Mouse (Mus musculus) neutrophil, adult 5-6 weeks (primary cell): ENCODE measurements around the gene Tbpl1. TPM values are rescaled to one million over a fixed set of nuclear protein-coding genes. Genes with fewer than 3 reads are reported as not detected.

ENCODE experiments used
- ATAC-seq: fragments of 151-379, 151-347 bp; 2 replicates; pipeline ENCODE4 v1.8.0; 2017; ENCODE audit warnings: mild to moderate bottlenecking, moderate TSS enrichment; ENCODE audit not compliant: insufficient number of reproducible peaks, poor library complexity, low FRiP score, severe bottlenecking; ENCODE audit errors: extremely low read depth
- total RNA-seq: library from RNA; stranded (forward); fragments of 200-1000 nt; gene quantifications from 2 replicates; pipeline ENCODE4 v1.2.3, GENCODE M21; 2017

The Tbpl1 gene
- total RNA-seq, 1 experiment from 2014 or later = 49.2 TPM

DNA sequence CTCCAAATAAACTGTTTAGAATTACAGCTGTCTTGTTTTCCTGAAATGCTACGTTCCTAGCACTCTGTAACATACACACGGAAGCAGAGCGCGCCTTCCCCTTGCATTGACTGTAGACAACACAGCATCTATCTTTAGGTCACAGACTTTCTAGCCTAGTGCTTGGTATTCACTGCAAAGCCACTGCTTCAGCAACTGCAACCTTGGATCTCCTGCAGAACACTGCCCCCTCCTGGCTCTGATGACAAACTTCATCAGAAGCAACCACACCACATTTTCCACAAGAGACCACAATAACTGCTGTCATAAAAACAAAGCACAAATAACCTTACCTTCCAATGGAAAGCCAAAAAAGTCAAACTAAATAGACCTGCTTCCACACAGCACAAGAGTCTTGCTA, 17.2 kb downstream of the Tbpl1 start:
- ATAC-seq = peak; percentile 82

DNA sequence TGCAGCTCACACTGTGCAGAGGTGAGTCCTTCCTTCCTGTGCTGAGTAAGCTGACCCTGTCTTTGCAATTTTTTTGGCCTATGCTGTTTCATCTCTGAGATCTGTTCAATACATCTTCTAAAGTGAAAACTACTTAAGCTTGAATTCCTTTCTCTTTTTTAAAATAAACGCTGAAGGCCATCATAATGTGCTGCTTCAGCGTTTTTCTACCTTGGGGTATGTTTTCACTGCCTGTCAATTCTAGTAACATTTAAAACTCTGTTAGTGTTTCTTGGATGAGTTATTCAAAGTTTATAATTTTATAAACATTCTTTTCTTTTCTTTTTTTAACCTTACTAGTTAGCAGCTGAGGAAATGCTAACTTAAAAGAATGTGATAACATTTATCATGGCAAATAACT, 18.8 kb downstream of the Tbpl1 start:
- ATAC-seq = no peak

DNA sequence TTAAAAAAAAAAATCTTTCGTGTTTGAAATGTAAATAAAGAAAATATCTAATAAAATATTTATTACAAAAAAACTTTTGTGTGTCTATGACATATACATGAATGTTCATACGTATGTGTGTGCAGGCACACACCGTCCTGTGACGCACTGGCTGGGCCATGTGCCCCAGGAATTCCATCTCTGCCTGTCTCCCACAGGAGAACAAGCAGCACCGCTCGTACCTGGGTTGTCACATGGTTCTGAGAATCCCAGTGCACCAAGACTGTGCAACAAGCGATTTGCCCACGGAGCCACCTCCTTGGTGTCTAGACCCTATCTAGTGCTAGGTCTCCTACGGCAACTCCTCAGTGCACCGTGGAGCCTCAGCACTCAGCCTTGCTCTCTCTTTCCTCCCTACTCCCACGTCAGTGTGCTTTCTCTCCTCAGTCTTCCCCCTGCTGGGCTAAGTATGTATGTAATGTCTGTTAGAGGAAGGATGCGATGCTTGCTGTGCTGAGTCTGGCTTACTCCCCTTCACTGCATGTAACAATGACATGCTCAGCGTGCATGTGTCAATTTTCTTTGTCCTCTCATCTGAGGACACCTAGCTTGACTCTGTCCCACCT, 21.5 kb downstream of the Tbpl1 start:
- ATAC-seq = no peak

DNA sequence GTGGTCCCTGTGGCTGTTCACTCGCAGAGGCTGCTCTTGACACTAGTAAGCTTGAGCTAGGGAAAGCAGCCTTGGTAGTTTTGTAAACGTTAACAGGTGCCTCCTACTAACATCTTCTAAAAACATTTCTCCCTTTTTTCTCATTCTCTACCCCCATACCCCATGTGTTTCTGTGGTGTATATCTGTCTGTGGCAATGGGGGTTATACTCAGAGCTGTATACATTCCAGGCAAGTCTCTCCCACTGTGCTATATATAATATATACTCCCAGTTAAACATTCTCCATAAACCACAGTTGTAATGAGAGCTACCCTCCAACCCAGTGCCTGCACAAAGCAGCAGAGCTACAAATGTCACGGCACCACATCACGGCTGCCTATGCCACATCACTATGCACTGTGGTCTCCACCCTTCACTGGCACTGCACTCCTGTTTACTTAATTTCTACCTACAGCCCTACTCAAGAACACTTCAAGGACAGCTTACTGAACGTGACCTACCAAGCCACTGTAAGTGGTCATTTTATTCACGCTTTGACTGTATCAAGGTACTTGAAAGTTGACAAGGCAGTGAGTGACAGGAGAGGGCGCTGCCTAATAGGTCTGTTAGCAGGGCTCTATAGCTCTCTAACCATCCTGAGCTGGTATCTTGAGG, 23.4 kb downstream of the Tbpl1 start:
- no peak for ATAC-seq

DNA sequence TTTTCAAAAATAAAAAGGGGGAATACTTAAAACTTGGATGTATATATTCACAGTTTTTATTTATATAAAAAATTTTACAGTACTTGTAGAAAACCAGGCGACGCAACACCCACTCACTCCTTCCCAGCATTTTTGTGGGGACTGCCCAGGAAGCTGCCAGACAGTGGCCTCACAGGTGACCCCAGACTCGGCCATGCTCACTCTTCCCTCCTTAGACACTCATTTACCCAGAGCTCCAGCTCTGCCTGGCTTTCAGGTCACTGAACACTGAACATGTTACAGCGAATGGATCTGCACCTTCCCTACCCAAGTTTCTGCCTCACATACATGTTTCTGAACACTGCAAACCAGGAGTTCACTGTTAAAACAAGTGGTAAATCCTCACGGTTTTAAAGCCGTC, 27.9 kb downstream of the Tbpl1 start:
- no peak for ATAC-seq

DNA sequence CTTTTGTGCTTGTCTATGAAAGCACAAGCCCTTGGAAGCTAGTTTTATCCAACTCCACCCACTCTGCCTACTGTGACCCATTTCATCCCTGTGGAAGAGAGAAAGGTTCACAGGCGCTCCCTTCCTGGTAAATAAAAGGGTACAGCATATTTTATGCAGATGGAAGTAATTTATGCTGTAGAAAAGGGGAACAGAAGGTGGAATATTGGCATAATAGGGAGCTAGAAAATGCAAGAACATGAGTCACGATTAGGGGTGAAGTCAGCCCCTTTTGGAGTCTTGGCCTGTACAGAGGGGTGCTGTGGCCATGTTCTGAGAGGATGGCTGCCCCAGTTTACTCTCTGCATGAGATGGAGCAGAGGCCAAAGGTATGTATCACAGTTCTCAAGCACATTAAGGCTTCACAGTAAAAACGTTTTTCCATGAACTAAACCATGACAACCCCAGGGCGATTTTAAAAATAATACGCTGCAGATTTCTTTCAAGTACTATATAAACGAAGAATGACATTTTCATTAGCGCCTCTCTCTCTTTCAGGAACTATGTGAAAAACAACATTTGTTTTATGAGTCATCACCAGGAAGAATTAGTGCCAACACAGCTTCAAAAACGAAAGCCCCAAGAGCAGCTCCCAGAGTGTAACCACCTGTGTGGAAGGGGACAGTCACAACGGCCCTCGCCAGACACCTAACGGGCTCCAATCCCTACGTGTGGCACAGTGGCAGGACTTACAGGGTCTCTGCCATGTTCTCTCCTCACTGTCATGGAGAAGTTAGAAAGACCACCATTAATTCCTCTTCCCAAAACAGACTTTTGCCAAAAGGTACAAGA, 30.0 kb downstream of the Tbpl1 start:
- no peak for ATAC-seq

DNA sequence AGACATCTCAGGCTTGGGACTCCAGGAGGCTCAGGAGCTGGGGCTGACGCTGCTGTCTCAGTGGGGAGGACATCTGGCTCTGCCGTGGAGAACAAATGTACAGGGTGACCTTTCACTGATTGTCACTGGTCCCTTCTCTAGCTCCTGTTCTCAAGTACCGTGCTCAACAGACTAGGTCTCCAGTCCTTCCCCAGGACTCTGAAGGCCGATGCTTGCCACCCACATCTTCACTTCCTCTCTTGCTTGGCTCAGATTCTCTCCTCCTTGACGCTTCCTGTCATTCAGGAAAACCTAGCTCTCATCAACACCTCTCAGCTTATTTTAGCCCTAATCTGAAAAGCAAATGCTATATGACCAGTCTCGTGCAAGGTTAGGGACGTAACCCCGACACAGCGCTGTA, 31.0 kb downstream of the Tbpl1 start:
- ATAC-seq = no peak

DNA sequence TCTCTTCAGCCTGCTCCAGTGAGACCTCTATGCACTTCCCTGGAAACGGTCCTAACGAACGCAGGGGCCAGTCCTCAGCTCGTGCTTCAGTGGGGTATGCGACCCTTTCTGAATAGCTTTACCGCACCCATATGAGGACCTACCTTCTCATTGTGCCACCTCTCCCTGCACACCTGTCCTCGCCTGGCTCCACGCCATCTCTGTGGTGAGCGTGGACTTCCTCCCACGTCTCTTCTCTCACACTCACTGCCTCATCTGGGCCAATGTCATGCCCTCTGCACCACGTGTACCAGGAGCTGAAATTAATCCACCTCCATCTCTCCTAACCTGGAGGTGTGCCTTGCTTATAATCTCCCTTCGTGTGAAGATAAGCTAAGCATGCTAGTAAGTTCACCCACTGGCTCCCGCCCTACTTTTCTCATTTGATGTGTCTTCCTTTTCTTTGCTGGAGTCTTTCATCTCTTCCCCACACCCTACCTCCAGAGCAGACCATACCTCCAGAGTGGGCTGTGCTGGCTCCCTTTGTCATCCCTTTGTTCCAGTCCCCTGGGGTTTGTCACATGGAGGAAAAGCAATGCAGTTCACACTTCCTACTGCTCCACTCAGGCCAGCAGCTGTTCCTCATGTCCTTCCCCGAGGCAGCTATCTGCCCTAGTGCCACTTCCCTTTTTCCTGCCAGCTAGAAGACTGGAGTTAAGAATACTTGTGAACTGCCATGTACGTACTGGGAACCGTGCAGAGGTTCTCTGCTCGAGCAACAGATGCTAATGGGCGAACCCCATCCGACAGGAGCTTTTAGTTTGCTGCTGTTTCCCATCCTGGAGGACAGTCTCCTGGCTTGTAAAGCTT, 32.0 kb downstream of the Tbpl1 start:
- ATAC-seq = no peak

DNA sequence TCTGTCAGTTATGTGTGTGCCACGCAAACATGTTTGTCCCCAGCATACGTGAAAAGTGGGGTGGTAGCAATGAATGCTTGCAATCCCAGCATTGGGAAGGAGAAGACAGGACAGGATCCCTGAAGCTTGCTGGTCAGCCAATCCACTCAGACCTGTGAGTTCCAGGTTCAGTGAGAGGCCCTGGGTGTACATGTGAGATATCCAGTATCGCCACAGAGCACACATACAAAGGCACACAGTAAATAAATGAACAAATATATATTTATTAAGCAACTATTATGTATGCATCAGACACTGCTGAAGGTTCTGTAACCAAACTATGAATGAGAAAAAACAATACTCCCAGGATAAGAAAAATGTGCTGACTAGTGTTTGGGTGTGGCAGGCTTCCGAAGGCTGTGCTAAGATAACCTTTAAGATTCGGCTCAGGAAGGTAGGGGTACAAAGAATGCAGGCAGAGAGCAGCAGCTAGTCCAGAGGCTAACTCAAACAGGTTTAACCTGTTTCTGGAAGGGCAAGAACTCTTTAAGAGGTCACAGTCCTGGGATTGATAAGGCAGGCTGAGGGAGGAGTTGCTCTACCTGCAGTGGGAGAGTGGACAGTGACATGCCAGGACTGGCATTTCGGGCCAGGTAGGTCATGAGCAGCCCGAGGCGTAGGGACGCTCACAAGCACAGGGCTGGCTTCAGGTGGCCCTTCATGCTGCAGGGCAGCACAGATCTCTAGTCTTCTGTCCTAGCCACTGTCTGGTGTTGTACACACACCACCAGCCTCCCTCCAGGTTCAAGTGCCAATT, 33.4 kb downstream of the Tbpl1 start:
- ATAC-seq = no peak

DNA sequence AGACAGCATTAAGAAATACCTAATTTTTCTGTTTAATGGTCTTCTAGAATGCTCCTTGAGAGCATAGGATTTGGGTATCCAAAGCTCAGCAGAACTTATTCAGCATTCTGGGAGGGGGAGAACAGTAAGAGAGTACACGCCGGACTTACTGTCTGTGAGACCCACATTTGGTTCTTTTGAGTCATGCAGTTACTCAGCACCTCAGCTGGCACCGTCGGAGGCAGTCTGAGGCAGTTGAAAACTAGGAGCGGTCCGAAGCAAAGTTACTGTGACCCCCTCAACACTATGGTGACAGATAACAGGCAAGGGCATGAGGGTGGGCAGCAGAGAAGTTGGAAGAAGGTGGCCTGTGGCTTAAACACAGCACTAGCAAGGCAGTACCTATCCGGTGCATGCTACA, 34.9 kb downstream of the Tbpl1 start:
- no peak for ATAC-seq

DNA sequence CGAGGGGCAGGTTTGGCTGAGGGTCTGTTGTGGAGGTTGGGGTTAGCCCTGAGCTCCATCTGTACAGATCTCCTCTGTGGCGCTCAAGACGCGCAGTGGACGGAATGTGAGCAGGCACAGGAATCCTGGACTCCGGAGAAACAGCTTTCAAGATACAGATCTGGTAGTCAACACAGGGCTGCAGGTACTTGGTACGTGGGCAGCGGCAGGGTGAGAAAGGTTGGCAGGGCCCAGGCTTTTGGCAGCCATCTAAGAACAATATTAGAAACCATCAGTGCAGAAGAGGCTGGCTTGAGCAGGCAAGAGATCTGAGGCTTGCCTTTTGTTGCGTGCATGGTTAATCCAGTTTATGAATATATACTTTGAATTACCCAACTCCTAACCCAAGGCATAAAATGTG, 35.5 kb downstream of the Tbpl1 start:
- ATAC-seq = no peak

DNA sequence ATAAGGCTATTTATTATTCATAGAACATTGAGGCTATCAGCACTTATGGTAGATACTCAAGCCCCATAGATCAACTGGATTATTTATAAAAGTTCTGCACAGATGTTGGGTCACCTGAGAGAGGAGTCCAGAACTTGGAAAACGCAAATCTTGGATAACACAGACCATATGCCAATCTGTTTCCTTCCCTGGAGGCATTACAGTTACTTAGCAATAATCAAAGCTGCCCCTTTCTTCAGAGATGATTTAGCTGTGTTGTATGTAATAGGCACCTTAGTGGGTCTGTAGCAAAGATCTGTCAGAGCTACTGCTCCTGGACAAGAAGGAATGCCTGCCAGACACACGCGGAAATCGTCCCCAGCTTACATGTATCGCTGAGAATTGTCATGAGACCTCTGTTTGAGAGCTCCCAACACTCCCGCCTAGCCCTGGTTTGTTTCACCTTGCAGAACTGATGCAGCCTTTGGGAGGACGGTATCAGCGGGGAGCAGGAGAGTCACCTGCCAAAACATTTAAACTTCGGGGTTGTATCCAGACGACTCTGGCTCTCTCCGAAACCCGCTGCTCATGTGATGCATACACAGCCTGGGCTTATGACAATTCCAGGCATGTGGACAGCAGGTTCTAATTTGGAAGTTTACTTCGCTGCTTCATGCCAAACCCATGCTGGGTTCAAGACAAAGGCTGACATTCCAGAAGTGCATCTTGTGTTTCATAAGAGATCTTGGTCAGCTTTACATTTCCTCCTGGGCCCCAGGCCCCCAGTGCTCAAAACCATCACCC, 55.7 kb downstream of the Tbpl1 start:
- ATAC-seq = no peak

DNA sequence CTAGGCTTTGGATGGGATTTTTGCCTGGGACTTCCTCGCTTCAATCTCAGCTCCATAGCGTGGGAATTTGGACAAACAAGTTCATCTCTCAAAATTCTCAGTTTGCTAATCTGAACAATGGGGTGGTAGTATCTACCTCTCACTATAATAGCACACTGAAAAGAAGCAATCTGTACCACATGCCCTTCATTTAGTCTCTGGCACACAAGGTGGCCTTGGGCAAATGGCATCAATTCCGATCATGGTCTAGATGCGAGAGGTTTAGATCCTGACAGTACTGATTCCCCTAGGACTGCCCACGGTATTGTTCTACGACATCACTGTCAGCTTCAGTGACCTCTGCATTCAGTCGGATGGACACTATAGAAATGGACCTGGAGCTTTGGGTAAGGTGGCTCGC, 57.6 kb downstream of the Tbpl1 start:
- no peak for ATAC-seq

DNA sequence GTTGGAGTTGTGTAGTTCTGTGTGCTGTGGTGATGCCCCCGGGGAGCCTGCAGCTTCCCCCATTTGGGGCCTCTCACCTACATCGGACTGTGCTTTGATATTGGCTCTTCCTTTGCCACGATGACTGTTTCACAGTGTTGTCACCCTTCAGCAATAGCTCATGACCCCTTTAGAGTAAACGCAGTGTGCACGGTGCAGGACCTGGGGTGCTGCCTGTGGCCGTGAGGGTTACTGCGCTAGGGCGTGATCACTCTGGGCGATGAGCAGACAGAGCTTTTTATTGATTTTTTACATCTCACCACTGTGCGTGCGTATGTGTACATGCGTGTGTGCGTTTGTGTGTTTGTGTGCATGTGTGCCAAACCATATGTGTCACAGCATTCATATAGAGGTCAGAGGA, 63.2 kb downstream of the Tbpl1 start:
- ATAC-seq = no peak

DNA sequence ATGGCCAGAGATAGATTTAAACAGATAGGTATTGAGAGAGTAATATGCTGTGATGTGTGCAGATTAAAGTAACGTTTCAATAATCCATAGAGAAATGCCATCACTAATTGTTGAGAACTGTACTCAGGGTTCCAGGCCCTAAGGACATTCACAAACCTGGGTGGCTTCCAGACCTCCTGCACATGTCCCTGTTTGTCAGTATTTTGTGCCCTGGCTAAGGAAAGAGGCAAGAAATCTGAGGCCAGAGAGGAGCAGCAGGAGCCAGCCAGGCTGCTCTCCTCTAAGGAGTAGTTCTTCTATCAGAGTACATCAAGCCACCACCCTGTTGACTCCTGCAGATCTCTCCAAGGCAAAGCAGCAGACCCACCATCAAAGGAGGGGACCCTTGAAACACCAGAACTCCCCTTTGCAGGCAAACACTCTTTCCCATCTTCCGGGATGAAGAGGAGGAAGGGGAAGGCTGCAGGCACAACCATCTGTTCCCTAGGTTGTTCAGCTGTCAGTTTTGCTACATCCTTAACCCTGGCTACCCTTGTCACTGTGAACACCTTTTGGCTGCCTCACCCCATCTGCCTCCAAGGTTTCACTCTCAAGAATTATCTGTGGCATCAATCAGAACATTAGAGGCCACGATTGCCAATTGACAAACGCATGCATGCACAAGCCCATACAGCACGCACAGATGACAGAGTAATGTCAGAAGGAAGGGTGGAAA, 71.3 kb downstream of the Tbpl1 start:
- ATAC-seq = no peak

DNA sequence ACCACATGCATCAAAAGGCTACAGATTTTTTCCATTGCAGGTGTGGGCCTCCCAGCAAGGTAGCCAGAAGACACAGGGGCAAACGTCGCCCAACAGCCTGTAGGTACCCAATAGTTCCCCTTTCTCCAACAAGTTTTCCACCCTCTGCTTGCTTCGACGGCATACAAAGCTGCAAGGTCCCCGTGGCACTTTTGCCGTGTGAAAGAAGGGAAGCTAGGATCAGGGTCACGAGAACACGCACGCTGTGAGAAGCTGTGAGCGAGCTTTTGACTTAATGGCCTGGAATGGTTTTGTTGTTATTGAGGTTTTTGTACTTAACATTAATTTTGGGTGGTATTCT, 72.4 kb downstream of the Tbpl1 start:
- ATAC-seq = no peak

DNA sequence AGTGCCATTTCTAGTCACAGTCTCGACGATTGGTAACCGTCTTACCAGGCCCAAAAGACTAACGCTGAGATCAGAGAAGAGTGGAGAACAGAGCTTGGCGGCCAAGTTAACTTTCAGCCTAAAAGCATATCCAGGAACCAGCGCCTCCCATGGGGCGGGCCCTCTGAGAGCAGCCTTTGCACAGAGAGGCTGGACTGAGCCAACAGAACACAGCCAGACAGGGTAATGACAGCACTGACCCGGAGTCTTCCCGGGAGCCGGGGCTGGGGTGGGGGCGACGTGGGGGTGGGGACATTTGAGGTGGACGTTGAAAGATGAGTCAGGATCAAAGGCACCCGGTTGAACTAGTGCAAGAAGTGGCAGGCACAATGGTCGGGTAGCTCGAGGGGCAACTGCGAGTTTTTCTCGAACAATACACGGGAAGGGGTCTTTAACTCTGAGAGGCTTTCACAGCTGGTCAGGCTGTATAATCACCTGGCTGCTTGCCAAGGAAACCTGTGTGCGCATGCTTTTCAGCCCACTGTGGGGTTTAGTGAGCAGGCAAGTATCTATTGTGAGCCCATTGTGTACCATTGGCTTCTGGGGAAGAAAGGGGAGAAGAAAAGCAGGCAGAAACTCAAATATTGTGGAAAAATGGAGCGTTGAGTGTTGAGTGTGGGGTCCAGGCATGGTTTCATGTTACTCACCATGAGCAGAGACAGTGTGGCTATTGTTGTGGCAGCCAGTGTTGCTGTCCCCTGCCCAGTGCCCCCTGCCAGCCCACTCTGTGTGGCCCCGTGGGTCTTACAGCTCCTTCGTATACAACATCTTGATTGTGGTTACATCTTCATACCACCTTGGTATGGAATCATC, 73.0 kb downstream of the Tbpl1 start:
- no peak for ATAC-seq
